Mouse (Mus musculus) fibroblast of lung, adult 2 months (primary cell): ENCODE measurements at regions not wholly inside any gene's neighbourhood (a gene's known extent, or its start where the extent isn't known, plus 50 kb on each side); places are given as distances from the start of the nearest gene placed in this dataset.

Experiments
- DNase-seq: peaks from one replicate; pipeline ENCODE4 v3.0.0-alpha.2; 2011; ENCODE audit warnings: low read depth

- DNase-seq = no peak
These were observed 55.1 kb upstream of the Pcbd1 start for GRCm38 (mm10) chr10:61034056-61034455.

DNA sequence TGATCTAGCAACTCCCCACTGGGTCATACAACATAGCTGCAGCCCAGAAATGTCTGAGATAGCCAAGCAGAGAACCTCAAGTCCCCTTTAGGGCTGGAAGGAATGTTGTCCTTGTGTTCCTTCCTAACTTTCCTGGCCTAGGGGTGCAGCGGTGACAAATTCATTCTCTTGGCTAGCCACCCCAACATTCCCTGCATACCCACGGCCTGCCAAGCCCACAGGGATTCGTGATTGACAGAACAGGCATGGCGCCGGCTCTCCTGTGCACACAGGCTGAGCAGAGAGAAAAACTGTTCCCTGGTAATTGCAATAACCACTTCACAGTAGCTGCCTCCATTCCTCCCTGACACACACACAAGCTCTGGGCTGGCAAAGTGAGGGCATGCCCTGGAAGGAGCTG lies 60.5 kb upstream of the Pcbd1 start:
- peak; percentile 16 for DNase-seq

DNA sequence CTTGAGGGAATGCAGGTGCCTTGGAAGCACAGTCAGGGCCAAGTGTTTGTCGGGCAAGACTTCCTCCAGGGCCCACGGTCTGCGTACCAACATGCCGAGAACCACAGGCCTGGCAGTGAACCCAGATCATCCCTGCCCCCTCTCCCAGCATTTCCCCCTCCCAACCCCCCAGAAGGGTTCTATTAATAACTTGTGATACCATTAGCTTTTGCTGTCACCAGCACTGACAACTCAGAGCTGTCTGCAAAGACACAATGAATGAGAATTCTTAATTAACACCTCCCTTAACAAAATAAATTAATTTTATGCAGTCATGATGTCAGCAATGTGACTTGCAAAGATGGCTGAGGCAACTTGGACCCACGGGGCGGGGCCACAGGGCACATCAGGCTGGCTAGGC lies 61.9 kb upstream of the Pcbd1 start:
- no peak for DNase-seq

GRCm38 (mm10) chr10:61025061-61025460 lies 64.1 kb upstream of the Pcbd1 start:
- DNase-seq = no peak

DNA sequence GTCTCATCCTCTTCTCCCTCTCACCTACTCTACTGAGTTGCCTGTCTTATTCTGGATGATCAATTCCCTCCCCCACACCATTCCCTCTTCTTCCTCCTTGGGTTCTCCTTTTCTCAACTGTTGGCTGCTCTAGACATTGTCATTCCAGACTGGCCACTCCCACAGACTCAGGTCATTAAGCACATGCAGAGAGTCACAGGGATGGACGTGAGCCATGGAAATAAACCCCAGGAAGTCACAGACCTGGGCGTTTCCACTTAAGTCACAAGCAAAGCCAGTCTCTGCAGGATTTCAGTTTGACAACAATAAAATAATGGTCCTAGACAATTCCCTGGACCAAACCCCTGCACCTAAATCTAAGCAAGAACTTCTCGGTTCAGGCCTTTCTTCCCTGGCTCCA lies 65.0 kb upstream of the Pcbd1 start:
- no peak for DNase-seq

GRCm38 (mm10) chr10:61023431-61023830 lies 65.7 kb upstream of the Pcbd1 start:
- no peak for DNase-seq

- no peak for DNase-seq
These were observed 69.6 kb upstream of the Pcbd1 start for GRCm38 (mm10) chr10:61019566-61019965.

DNA sequence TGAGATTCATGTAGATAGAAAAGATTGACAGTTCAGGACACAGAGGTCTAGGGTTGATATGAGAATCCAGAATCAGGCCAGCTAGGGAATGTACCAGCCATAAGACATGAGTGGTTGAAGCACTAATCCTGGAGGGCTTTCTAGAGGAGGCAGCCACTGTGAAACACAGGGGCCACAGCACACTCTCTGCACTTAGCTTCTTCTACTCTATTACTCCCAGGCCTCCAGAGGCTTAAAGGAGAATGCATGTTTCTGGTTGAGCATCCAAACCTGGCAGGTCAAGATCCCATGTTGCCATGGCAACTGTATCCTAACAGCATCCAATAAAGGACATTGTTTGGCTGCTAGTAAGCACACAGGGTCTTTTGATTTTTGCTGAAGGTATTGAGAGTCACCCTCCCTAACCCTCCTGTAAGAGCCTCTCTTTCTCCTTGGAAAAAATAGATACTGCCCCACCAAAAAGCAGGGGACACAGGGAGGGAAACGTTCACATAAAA lies 76.9 kb upstream of the Pcbd1 start:
- DNase-seq = no peak

DNA sequence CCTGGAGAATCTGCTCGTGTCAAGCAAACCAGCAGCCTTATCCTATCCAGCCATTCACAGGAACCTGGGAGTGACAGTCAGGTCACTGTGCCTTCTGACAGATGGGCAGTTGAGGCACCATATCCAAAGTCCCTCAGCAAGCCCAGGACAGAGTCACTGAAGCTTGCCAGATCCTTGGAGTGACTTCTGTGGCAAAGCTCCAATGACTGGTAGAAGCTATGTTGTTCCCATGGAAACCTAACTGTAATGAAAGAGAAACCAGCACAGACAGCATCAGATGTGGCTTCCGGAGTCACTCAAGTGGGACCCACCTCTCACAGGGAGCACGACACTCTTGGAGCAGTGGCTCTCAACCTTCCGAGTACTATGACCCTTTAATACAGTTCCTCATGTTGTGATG lies 78.4 kb upstream of the Pcbd1 start:
- no peak for DNase-seq

DNA sequence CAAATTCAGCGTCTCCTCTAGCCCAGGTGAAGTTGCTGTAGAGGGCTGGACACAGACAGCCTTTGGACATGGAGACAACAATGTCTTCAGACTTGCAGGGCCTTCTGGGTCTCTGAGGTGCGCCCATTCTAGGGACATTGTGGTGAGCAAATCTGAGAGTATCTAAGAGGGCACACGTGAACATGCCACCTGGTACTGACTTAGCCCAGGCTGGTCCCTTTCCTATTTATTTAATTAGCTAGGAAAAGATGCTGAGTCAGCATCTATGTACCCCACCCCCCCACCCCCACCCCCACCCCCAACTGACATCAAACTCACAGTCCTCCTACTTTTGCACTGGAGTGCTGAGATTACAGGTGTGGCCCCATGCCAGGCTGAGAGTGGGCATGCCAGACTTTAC lies 81.7 kb upstream of the Pcbd1 start:
- DNase-seq = no peak

DNA sequence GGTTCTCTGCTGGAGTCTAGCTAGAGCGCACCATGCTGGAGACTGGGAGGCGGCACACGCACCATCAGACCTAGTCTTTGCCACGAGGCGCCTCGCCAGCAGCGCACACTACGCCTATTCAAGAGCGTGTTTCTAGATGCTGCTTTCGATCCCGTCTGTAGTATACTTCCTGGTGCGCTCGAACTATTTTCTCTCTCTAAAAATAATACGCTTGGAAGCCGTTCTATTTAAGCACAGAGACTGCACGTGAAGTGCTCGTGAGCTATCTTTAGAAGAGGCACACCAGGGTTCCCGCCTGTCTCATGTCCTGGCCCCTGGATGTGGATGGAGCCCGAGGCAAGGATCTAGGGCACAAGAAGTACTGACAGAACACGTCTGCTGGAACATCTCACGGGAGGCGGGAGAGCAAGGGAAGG lies 87.4 kb upstream of the Pcbd1 start:
- DNase-seq = no peak

DNA sequence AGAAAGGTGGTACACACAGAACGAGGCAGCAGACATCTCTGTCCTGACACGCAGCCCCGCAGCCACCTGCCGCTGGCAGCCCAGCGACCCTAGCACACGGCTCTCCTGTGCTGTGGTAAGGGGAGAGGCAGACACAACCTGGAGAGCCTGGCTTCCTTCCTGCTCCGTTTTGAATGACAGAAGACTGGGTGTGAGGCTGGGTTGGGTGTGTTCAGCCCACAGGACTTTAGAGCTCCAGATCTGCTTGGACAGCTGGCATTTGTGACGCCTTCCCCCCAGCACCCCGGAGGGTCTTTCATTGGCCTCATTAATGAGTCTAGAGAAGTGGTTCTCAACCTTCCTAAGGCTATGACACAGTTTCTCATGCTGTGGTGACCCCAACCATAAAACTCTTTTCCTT lies 91.7 kb upstream of the Pcbd1 start:
- no peak for DNase-seq

DNA sequence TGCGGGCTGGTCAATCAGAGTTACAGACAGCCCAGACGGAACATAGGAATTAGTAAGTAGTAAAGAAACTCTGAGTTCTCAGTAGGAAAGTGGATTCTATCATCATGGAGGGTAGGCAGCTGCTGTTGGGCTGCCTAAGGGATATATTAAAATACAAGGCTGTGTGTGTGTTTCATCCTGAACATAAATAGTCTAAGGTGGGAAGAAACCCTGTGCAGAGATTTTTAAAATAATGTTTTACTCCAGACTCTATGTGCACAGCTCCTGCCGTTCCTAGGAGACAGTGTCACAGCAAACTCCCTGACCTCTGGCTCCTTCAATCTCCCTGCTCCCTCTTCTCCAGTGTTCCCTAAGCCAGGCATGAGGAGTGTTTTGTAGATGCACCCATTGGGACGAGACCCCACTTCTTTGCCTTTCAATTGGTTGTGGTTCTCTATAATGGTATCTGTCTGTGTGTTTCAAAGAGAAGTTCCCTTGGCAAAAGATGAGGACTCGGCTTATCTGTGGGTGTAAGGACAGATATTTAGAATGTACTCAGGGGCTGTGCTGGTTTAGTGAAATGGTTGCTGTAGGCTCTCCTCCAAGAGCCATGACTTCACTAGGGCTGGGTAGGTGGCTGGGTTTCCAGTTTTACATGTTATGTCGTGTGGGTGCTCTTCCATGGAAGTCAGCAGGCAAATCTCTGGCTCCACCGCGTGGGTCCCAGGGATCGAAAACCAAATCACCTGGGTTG lies 93.1 kb upstream of the Pcbd1 start:
- DNase-seq = no peak

DNA sequence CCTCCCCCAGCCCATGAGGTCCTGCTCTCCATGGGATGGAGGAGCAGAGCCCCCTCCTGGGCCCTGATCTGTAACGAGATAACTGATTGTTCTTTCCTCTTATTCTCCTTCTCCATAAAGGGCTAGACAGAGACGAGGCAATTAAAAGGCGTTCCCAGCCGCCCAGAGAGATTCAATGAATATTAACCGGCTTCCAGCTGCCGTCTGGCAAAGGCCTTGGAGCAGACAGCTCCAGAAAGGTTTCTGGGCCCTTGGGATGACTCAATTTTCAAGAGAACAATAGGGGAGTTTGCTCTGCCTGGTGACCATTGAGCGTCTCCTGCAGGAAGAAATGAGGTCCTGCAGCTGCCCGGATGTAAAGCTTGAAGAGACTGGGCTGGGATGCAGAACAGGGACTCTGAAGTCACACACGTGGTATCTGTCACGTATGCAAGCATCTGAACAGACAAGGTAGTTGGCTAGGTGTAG lies 104.0 kb upstream of the Pcbd1 start:
- peak; percentile 6 for DNase-seq

DNA sequence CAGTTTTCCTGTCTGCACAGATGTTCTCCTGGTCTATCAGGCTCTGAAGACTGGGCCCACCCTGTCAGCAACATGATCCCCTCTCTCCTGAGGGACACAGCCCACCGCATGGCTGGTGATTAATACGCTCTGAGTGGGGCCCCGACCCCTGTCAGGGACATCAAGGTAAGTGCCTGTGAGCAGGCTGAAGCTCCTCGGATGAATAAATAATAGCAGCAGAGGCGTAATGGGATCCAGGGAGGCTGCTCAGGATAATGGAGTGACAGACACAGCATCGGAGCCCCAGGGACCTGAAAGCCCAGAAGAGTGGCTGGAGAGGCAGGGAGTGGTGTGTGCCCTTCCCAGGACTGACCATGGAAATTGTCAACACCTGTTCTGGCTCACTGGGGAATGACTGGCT lies 107.4 kb upstream of the Pcbd1 start:
- no peak for DNase-seq

- no peak for DNase-seq
These were observed 115.5 kb upstream of the Pcbd1 start for GRCm38 (mm10) chr10:60973615-60974014.

DNA sequence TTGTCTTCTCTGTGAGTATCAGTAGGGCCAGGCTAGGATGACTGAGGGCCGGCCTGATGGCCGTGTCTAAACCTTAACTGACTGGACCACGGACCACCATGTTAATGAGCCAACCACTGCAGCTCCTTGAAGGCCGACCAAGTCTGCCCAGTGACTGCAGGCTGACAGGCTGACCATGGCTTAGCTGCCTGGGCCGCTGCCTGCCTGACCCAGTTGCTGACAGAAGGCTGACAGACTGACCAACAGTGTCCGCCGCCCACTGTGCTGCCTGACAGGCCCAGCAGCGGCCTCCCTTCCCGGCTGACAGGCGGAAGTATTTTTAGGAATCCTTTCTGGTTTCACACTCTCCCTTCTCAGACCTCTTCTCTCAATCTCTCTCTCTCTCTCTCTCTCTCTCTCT lies 124.3 kb upstream of the Pcbd1 start:
- DNase-seq = no peak

DNA sequence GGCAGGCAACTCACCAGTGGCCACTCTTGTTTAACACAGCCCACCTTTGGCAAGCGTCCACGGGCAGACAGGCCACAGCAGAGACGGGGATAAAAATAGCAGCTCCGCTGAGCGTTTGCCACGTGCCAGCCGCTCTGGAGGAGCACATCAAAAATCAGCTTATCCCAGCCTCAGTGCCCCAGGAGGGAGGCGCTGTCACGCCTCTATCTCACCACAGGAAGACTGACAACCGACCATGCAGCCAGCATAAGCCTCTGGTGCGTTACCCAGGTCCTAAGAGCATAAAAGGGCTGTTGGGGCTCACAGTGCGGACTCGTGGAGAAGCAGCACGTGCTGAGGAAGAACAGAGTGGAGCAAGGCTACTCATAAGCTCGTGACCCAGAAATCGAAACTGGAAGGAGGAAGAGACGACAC lies 126.4 kb upstream of the Unc5b start:
- DNase-seq = no peak

DNA sequence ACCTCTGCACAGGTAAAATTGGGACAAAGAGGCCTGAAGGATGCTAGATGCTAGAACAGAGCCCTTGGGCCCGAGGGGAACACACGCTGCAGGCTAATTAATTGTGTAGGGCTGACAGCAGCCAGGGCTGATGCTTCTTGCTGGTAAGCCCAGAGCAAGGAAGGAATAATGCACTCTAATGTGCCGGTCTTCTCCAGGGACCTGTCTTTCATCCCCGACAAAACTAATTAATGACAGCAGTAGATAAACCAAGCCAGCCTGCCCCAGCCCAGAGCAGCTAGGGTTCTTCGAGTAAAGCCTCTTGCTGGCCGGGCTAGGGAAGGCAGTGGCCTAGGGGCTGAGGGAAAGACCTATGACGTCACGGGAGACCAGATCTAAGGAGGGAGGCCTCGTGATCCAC lies 124.1 kb upstream of the Unc5b start:
- no peak for DNase-seq

GRCm38 (mm10) chr10:60952495-60952894 lies 121.1 kb upstream of the Unc5b start:
- no peak for DNase-seq

- no peak for DNase-seq
These were observed 117.7 kb upstream of the Unc5b start for GRCm38 (mm10) chr10:60948983-60949677.

- DNase-seq = no peak
These were observed 111.7 kb upstream of the Unc5b start for GRCm38 (mm10) chr10:60943074-60943473.

DNA sequence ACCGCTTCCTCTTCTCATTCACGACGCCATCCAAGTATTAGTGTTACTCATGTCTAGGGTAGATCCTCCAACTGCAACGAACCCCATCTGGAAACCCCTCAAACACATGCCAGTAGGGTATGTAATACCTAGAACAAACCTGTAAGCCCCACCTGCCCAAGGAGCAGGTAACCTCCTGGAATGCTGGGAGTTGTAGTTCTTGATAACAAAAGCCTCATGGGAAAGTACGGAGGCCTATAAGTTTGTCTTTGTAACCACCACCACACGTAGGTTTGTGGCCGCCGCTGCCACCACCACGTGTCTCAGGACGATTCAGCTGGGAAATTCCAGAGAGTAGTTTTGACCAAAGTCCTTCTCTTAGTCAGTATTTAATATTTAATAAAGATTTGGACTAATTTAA lies 107.4 kb upstream of the Unc5b start:
- DNase-seq = no peak

- no peak for DNase-seq
These were observed 106.1 kb upstream of the Unc5b start for GRCm38 (mm10) chr10:60937517-60937866.
